In the genomic region with DNA sequence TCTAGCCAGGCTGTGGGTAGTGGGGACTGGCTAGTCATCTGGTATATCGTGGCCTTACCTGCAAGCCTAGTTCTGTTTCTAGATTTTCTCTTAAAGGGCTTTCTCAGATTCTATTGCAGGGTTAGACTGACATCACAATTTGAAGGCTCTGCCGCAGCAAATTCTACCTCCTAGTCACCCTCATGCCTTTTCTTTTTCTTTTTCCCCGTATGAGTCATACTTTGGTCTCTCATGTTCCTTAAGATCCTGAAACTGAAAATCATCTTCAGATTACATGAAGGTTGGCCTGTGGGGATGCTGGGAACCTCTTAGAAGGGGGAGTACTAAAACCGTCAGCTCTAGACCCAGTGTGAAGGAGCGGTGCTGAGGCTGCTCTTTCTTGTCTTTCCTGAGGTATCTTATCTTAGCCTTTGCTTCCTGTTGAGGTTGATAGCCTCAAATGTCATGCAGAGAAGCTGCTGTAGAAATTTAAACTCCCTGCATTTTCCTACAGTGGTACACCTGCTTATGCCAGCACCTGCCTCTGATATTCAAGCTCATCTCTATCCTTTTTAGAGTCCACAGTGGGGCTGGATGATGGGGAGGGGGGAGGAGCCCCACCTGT, we compare ENCODE assay signal across 19 mouse cellular contexts.
A peak's percentile ranks its signal among the peaks of the same experiment; 100 is the strongest.
DNase-seq lines count a peak whose midpoint lies in the region; ATAC-seq and TF ChIP-seq lines count a peak whose summit lies in the region.
"Had no signal": no experiment of that assay in that cellular context is flagged by ENCODE, and none has a peak within 500 bp of the region (broad histone marks: within the 10 kb centered on the region; RNA-seq: fewer than 3 reads in every experiment).

No protein-coding gene starts in this region.

- no peak overlapping the region for H3K27ac ChIP-seq in stomach, postnatal 0 days (replicated peaks)
- H3K27ac ChIP-seq: forebrain, embryonic 12.5 days; hindbrain, embryonic 14.5 days; limb, embryonic 13.5 days; liver, embryonic 15.5 days had no signal

- no peaks in the 10 kb centered on the region for H3K9me3 ChIP-seq in stomach, postnatal 0 days (ENCODE audit: control insufficient read depth, low read length)
- H3K9me3 ChIP-seq: forebrain, embryonic 12.5 days; heart, embryonic 10.5 days; limb, embryonic 13.5 days; liver, embryonic 15.5 days; megakaryocyte, embryonic 14.5 days had no signal

- TF ChIP-seq EP300 in stomach, postnatal 0 days (optimal IDR thresholded peaks at IDR 0.05): no peak

- H3K9ac ChIP-seq in stomach, postnatal 0 days (ENCODE audit: low read length): no peak overlapping the region
- H3K9ac ChIP-seq: forebrain, embryonic 12.5 days; hindbrain, embryonic 14.5 days; limb, embryonic 13.5 days; liver, embryonic 15.5 days had no signal

- H3K27me3 ChIP-seq in stomach, postnatal 0 days (ENCODE audit: control insufficient read depth, insufficient read depth, low read length): no peaks in the 10 kb centered on the region
- H3K27me3 ChIP-seq: limb, embryonic 13.5 days; liver, embryonic 15.5 days had no signal

- TF ChIP-seq CTCF in stomach, postnatal 0 days (IDR thresholded peaks at IDR 0.05; ENCODE audit: low read depth): no peak

- H3K4me1 ChIP-seq in stomach, postnatal 0 days (replicated peaks; ENCODE audit: control insufficient read depth, insufficient read depth): no peaks in the 10 kb centered on the region; the same call in 1 of the 2 replicates
- H3K4me1 ChIP-seq: liver, embryonic 15.5 days had no signal

- no peak overlapping the region for H3K4me3 ChIP-seq in stomach, postnatal 0 days (ENCODE audit: low read depth, low read length)
- H3K4me3 ChIP-seq: forebrain, embryonic 12.5 days; heart, embryonic 10.5 days; limb, embryonic 13.5 days; liver, embryonic 15.5 days; megakaryocyte, embryonic 14.5 days had no signal

- no peaks in the 10 kb centered on the region for H3K36me3 ChIP-seq in stomach, postnatal 0 days (ENCODE audit: control insufficient read depth, insufficient read depth, low read length)
- H3K36me3 ChIP-seq: forebrain, embryonic 12.5 days; heart, embryonic 10.5 days; limb, embryonic 13.5 days; liver, embryonic 15.5 days had no signal

- DNase-seq in 416B (ENCODE audit: low read depth): peak; percentile 32
- DNase-seq in CD4-positive helper T cell, adult 2 months (ENCODE audit: low read depth, low spot score): peak; percentile 72
- peak; percentile 17 to 29 for DNase-seq in thymus, postnatal 10 days (ENCODE audit: low spot score in 2 of 2)
- no peak for DNase-seq in lung, postnatal 25 days (ENCODE audit: low spot score)
- no peak for DNase-seq in stomach, postnatal 0 days (ENCODE audit: low spot score)
- DNase-seq in layer of hippocampus, adult 11-12 months (ENCODE audit: low spot score): no peak
- DNase-seq: cerebellum, adult 11 months; cerebellum, postnatal 25 days; gastrocnemius, postnatal 36 days; heart, postnatal 14 days; lung, postnatal 10 days had no signal

- peak; percentile 42; the same call in 1 of the 2 replicates for ATAC-seq in common myeloid progenitor, adult 5-6 weeks (replicated peaks; ENCODE audit: low read depth, poor library complexity, severe bottlenecking)
- ATAC-seq in stomach, postnatal 0 days (ENCODE audit: low FRiP score, low TSS enrichment): no peak
- ATAC-seq: midbrain, embryonic 16.5 days had no signal

- no peak overlapping the region for H3K4me2 ChIP-seq in stomach, postnatal 0 days (replicated peaks; ENCODE audit: low read depth)
- H3K4me2 ChIP-seq: forebrain, embryonic 12.5 days; hindbrain, embryonic 14.5 days; limb, embryonic 13.5 days; liver, embryonic 15.5 days had no signal

- 58% methylated on average over 5 of the region's 5 CpGs for WGBS in stomach, postnatal 0 days

Comparison
In these comparisons a context has a peak if more than half of its experiments do, and no peak if none do; other contexts are left out.
1. DNase-seq: peak in 416B (single experiment), CD4-positive helper T cell, adult 2 months (single experiment) and thymus, postnatal 10 days (2 of 2); none in lung, postnatal 25 days (single experiment), stomach, postnatal 0 days (single experiment) and layer of hippocampus, adult 11-12 months (single experiment).